In the genomic region with DNA sequence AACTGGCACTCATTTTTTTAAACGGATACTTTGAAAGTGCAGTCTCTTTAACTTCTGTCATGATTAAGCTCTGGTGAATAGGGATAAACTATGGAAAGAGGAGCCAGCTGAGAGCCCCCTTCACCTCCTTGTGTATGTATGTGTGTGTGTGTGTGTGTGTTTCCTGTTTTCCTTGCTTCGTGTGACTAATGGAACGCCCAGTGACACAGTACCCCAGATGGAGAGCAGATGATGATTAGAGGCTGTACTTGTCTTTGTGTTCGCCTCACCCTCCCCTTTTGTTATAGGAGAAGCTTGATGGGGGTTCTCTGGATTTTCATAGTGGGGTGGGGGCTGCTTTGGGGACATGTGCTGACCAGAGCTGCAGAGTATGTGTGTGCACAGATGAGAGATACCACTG, we compare ENCODE assay signal across 15 mouse cellular contexts.
"Had no signal": no experiment of that assay in that cellular context is flagged by ENCODE, and none has a peak within 500 bp of the region (broad histone marks: within the 10 kb centered on the region; RNA-seq: fewer than 3 reads in every experiment).

No protein-coding gene starts in this region.

- H3K27me3 ChIP-seq: limb, embryonic 13.5 days; neural tube, embryonic 12.5 days had no signal

- ATAC-seq: lung, postnatal 0 days had no signal

- DNase-seq: kidney, adult 8-10 months; kidney, postnatal 10 days; kidney, postnatal 4 days; lung, adult 18-20 months; lung, postnatal 4 days; midbrain, embryonic 14.5 days; right cerebral cortex, postnatal 14 days; thymus, postnatal 4 days had no signal

- H3K4me3 ChIP-seq: limb, embryonic 13.5 days; midbrain, embryonic 10.5 days; myocyte; neural tube, embryonic 12.5 days had no signal

- H3K4me2 ChIP-seq: limb, embryonic 13.5 days; neural tube, embryonic 12.5 days had no signal

- H3K9ac ChIP-seq: limb, embryonic 13.5 days; liver, embryonic 14.5 days; neural tube, embryonic 12.5 days had no signal

- H3K27ac ChIP-seq: limb, embryonic 13.5 days; liver, embryonic 14.5 days; midbrain, embryonic 10.5 days; neural tube, embryonic 12.5 days; stomach, postnatal 0 days had no signal

- H3K9me3 ChIP-seq: limb, embryonic 13.5 days; midbrain, embryonic 10.5 days; neural tube, embryonic 12.5 days had no signal

- H3K36me3 ChIP-seq: limb, embryonic 13.5 days; midbrain, embryonic 10.5 days; neural tube, embryonic 12.5 days had no signal
